9 mouse cellular contexts compared by ENCODE assay signal in the genomic region with DNA sequence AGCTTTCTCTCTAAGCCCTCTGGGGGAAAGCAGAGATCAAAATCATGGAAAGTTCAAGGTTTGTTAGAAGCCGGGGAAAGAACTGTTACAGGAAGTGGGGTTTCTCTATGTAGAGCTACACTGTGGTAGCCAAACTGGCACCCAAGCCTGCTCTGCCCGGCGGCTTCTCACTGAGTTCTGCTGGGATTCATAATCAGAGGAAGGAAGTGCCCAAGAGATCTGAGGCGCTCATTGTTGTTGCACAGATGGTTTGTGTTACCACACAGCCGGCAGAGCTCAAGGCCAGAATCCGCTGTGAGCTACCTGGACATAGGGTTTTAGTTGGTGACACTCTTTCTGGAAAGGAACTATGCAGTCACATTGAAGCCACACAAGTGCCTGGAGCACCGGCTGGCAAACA. TPM values are rescaled to one million over a fixed set of nuclear protein-coding genes. Genes with fewer than 3 reads are reported as not detected.
DNase-seq lines count a peak whose midpoint lies in the region; ATAC-seq and TF ChIP-seq lines count a peak whose summit lies in the region.
"Had no signal": no experiment of that assay in that cellular context is flagged by ENCODE, and none has a peak within 500 bp of the region (broad histone marks: within the 10 kb centered on the region; RNA-seq: fewer than 3 reads in every experiment).

No protein-coding gene starts in this region.

- no peaks in the 10 kb centered on the region for H3K9me3 ChIP-seq in liver, embryonic 16.5 days (replicated peaks; ENCODE audit: control insufficient read depth, low read length)
- H3K9me3 ChIP-seq in stomach, postnatal 0 days (ENCODE audit: control insufficient read depth, low read length) = no peaks in the 10 kb centered on the region

- H3K4me2 ChIP-seq in liver, embryonic 16.5 days (ENCODE audit: low read depth, low read length) = peak overlapping the region; percentile 35; the same call in 1 of the 2 replicates
- no peak overlapping the region for H3K4me2 ChIP-seq in stomach, postnatal 0 days (replicated peaks; ENCODE audit: low read depth)

- H3K4me3 ChIP-seq in liver, embryonic 16.5 days (ENCODE audit: low read depth, low read length) = no peak overlapping the region
- H3K4me3 ChIP-seq in stomach, postnatal 0 days (ENCODE audit: low read depth, low read length) = no peak overlapping the region

- peaks cover 40% of the 10 kb centered on the region for H3K4me1 ChIP-seq in liver, embryonic 16.5 days (ENCODE audit: control insufficient read depth, low read depth, low read length)
- no peaks in the 10 kb centered on the region; the same call in 1 of the 2 replicates for H3K4me1 ChIP-seq in stomach, postnatal 0 days (replicated peaks; ENCODE audit: control insufficient read depth, insufficient read depth)

- H3K27me3 ChIP-seq in liver, embryonic 16.5 days (ENCODE audit: control insufficient read depth, insufficient read depth, low read depth, low read length) = no peaks in the 10 kb centered on the region
- no peaks in the 10 kb centered on the region for H3K27me3 ChIP-seq in stomach, postnatal 0 days (ENCODE audit: control insufficient read depth, insufficient read depth, low read length)

- H3K27ac ChIP-seq in liver, embryonic 16.5 days (ENCODE audit: low read length) = peak overlapping the region; percentile 59
- H3K27ac ChIP-seq in stomach, postnatal 0 days (replicated peaks) = peak overlapping the region; percentile 73

- no peak for TF ChIP-seq CTCF in stomach, postnatal 0 days (IDR thresholded peaks at IDR 0.05; ENCODE audit: low read depth)

- 28% methylated on average over 7 of the region's 7 CpGs for WGBS in liver, embryonic 16.5 days (ENCODE audit: insufficient replicate concordance)
- WGBS in stomach, postnatal 0 days = 71% methylated on average over 7 of the region's 7 CpGs

- ATAC-seq in frontal cortex, adult (ENCODE audit: low TSS enrichment) = peak; percentile 21; the same call in 1 of the 2 replicates
- ATAC-seq in liver, embryonic 16.5 days (ENCODE audit: low read depth) = no peak
- ATAC-seq in stomach, postnatal 0 days (ENCODE audit: low FRiP score, low TSS enrichment) = no peak

- no peak overlapping the region for H3K9ac ChIP-seq in liver, embryonic 16.5 days (ENCODE audit: low read depth, low read length)
- no peak overlapping the region for H3K9ac ChIP-seq in stomach, postnatal 0 days (ENCODE audit: low read length)

- H3K36me3 ChIP-seq in liver, embryonic 16.5 days (ENCODE audit: control insufficient read depth, insufficient read depth) = no peaks in the 10 kb centered on the region
- no peaks in the 10 kb centered on the region for H3K36me3 ChIP-seq in stomach, postnatal 0 days (ENCODE audit: control insufficient read depth, insufficient read depth, low read length)

- no peak for TF ChIP-seq EP300 in stomach, postnatal 0 days (optimal IDR thresholded peaks at IDR 0.05)

- DNase-seq in frontal cortex, postnatal 14 days (ENCODE audit: low spot score in 2 of 2) = no peak
- DNase-seq in thymus, postnatal 0 days (ENCODE audit: low spot score) = peak; percentile 33
- no peak for DNase-seq in thymus, postnatal 14 days
- DNase-seq in stomach, postnatal 0 days (ENCODE audit: low spot score) = no peak
- no peak for DNase-seq in cerebellum, postnatal 36 days
- DNase-seq in urinary bladder, postnatal 36 days (ENCODE audit: low spot score in 2 of 2) = no peak
- DNase-seq: right cerebral cortex, postnatal 14 days had no signal

RNA-seq across cellular contexts. Expression of a gene that starts 21.8 kb away (rescaled TPM):
- polyA plus RNA-seq in thymus, postnatal 0 days (2015; fragmentation: Nextera tagmentation; extraction: Ambion mirVana) = 6.1 and 6.2 TPM in 2 replicates
- 12.1 and 13.3 TPM in 2 replicates for polyA plus RNA-seq in liver, embryonic 16.5 days (2015; fragmentation: Nextera tagmentation; extraction: Ambion mirVana)
- 19.2 and 20.0 TPM in 2 replicates for polyA plus RNA-seq in stomach, postnatal 0 days (2015; fragmentation: Nextera tagmentation; extraction: Ambion mirVana)
